Mouse (Mus musculus): ENCODE data around the gene Rcor3. TPM values are rescaled to one million over a fixed set of nuclear protein-coding genes. Genes with fewer than 3 reads are reported as not detected.

Gene Rcor3
- polyA plus RNA-seq, 1 experiment from 2014 or later = 16.8 TPM

GRCm38 (mm10) chr1:192090689-192091567 is 46.9 kb downstream of the Rcor3 start:
- H3K4me2 ChIP-seq (replicated peaks; ENCODE audit: low read depth) = peak overlapping the region; percentile 88
- H3K27me3 ChIP-seq (replicated peaks; ENCODE audit: control insufficient read depth, insufficient read depth, low read length) = no peaks in the 10 kb centered on the region
- 75% methylated on average over 11 of the region's 11 CpGs for WGBS
- H3K36me3 ChIP-seq (ENCODE audit: control insufficient read depth, insufficient read depth) = no peaks in the 10 kb centered on the region; the same call in 1 of the 2 replicates
- peak overlapping the region; percentile 81; the same call in 1 of the 2 replicates for H3K9ac ChIP-seq (ENCODE audit: low read depth, low read length)
- no peaks in the 10 kb centered on the region for H3K9me3 ChIP-seq (ENCODE audit: control insufficient read depth)
- H3K4me3 ChIP-seq (ENCODE audit: low read depth, low read length) = peak overlapping the region; percentile 78
- ATAC-seq = no peak
- H3K4me1 ChIP-seq (replicated peaks; ENCODE audit: control insufficient read depth, insufficient read depth, low read length) = peaks cover 7% of the 10 kb centered on the region; the same call in 1 of the 2 replicates
- H3K27ac ChIP-seq (ENCODE audit: low read depth, low read length) = no peak overlapping the region
- TF ChIP-seq CTCF (IDR thresholded peaks at IDR 0.05; ENCODE audit: low read depth) = no peak

GRCm38 (mm10) chr1:192090281-192090680 is 47.6 kb downstream of the Rcor3 start:
- WGBS = 77% methylated on average over 3 of the region's 3 CpGs
- Histone ChIP-seq H3K36me3 (ENCODE audit: control insufficient read depth, insufficient read depth) (no peaks in the 10 kb centered on the region; the same call in 1 of the 2 replicates), H3K9me3 (ENCODE audit: control insufficient read depth) (no peaks in the 10 kb centered on the region), H3K4me3 (ENCODE audit: low read depth, low read length) (no peak overlapping the region), H3K4me1 (replicated peaks; ENCODE audit: control insufficient read depth, insufficient read depth, low read length) (peaks cover 7% of the 10 kb centered on the region; the same call in 1 of the 2 replicates), H3K9ac (ENCODE audit: low read depth, low read length) (no peak overlapping the region), H3K27me3 (replicated peaks; ENCODE audit: control insufficient read depth, insufficient read depth, low read length) (no peaks in the 10 kb centered on the region), H3K27ac (ENCODE audit: low read depth, low read length) (no peak overlapping the region), H3K4me2 (replicated peaks; ENCODE audit: low read depth) (peak overlapping the region; percentile 88)
- ATAC-seq = no peak
- no peak for TF ChIP-seq CTCF (IDR thresholded peaks at IDR 0.05; ENCODE audit: low read depth)

- Histone ChIP-seq H3K4me2 (replicated peaks; ENCODE audit: low read depth) (no peak overlapping the region), H3K27ac (ENCODE audit: low read depth, low read length) (no peak overlapping the region), H3K9me3 (ENCODE audit: control insufficient read depth) (no peaks in the 10 kb centered on the region), H3K9ac (ENCODE audit: low read depth, low read length) (no peak overlapping the region), H3K4me3 (ENCODE audit: low read depth, low read length) (no peak overlapping the region), H3K27me3 (replicated peaks; ENCODE audit: control insufficient read depth, insufficient read depth, low read length) (no peaks in the 10 kb centered on the region), H3K36me3 (ENCODE audit: control insufficient read depth, insufficient read depth) (no peaks in the 10 kb centered on the region; the same call in 1 of the 2 replicates), H3K4me1 (replicated peaks; ENCODE audit: control insufficient read depth, insufficient read depth, low read length) (peaks cover 7% of the 10 kb centered on the region; the same call in 1 of the 2 replicates)
- WGBS = 82% methylated on average over 9 of the region's 9 CpGs
- ATAC-seq = no peak
- no peak for TF ChIP-seq CTCF (IDR thresholded peaks at IDR 0.05; ENCODE audit: low read depth)
These were observed 48.4 kb downstream of the Rcor3 start for GRCm38 (mm10) chr1:192089208-192090166.

- 84% methylated on average over 4 of the region's 4 CpGs for WGBS
- Histone ChIP-seq H3K9ac (ENCODE audit: low read depth, low read length) (no peak overlapping the region), H3K9me3 (ENCODE audit: control insufficient read depth) (no peaks in the 10 kb centered on the region), H3K4me1 (replicated peaks; ENCODE audit: control insufficient read depth, insufficient read depth, low read length) (peaks cover 7% of the 10 kb centered on the region; the same call in 1 of the 2 replicates), H3K27ac (ENCODE audit: low read depth, low read length) (no peak overlapping the region), H3K27me3 (replicated peaks; ENCODE audit: control insufficient read depth, insufficient read depth, low read length) (no peaks in the 10 kb centered on the region), H3K36me3 (ENCODE audit: control insufficient read depth, insufficient read depth) (no peaks in the 10 kb centered on the region; the same call in 1 of the 2 replicates), H3K4me2 (replicated peaks; ENCODE audit: low read depth) (no peak overlapping the region), H3K4me3 (ENCODE audit: low read depth, low read length) (no peak overlapping the region)
- no peak for ATAC-seq
- no peak for TF ChIP-seq CTCF (IDR thresholded peaks at IDR 0.05; ENCODE audit: low read depth)
These were observed 49.9 kb downstream of the Rcor3 start for GRCm38 (mm10) chr1:192088011-192088410.

GRCm38 (mm10) chr1:192087098-192087497 is 50.8 kb downstream of the Rcor3 start:
- no peaks in the 10 kb centered on the region for H3K27me3 ChIP-seq (replicated peaks; ENCODE audit: control insufficient read depth, insufficient read depth, low read length)
- no peak overlapping the region for H3K9ac ChIP-seq (ENCODE audit: low read depth, low read length)
- WGBS = 68% methylated on average over 4 of the region's 4 CpGs
- 0 out of 2 replicates have a peak, but pooled peaks have one; percentile 3 for ATAC-seq
- H3K36me3 ChIP-seq (ENCODE audit: control insufficient read depth, insufficient read depth) = no peaks in the 10 kb centered on the region; the same call in 1 of the 2 replicates
- H3K4me1 ChIP-seq (replicated peaks; ENCODE audit: control insufficient read depth, insufficient read depth, low read length) = peaks cover 7% of the 10 kb centered on the region; the same call in 1 of the 2 replicates
- no peaks in the 10 kb centered on the region for H3K9me3 ChIP-seq (ENCODE audit: control insufficient read depth)
- no peak overlapping the region for H3K4me3 ChIP-seq (ENCODE audit: low read depth, low read length)
- peak overlapping the region; percentile 21; the same call in 1 of the 2 replicates for H3K4me2 ChIP-seq (replicated peaks; ENCODE audit: low read depth)
- H3K27ac ChIP-seq (ENCODE audit: low read depth, low read length) = no peak overlapping the region
- no peak for TF ChIP-seq CTCF (IDR thresholded peaks at IDR 0.05; ENCODE audit: low read depth)

Data from intestine, postnatal 0 days (tissue).